Mouse (Mus musculus): Measurements from ENCODE around the gene Ncapd2. TPM values are rescaled to one million over a fixed set of nuclear protein-coding genes. Genes with fewer than 3 reads are reported as not detected.

Ncapd2 gene
- polyA plus RNA-seq, 1 experiment from 2014 or later, result 39.4 TPM

GRCm38 (mm10) chr6:125175469-125175868 lies 16.0 kb downstream of the Ncapd2 start:
- Histone ChIP-seq H3K4me3 (ENCODE audit: low read depth, low read length) (no peak overlapping the region), H3K9me3 (replicated peaks; ENCODE audit: control insufficient read depth, low read length, poor library complexity, severe bottlenecking) (no peaks in the 10 kb centered on the region), H3K4me1 (ENCODE audit: control insufficient read depth, insufficient read depth, low read length) (no peaks in the 10 kb centered on the region), H3K27me3 (ENCODE audit: control insufficient read depth, insufficient read depth, low read depth, low read length) (no peaks in the 10 kb centered on the region), H3K36me3 (ENCODE audit: control insufficient read depth, insufficient read depth, low read length) (peaks cover 70% of the 10 kb centered on the region), H3K27ac (ENCODE audit: low read length) (no peak overlapping the region), H3K9ac (ENCODE audit: low read depth, low read length) (no peak overlapping the region), H3K4me2 (ENCODE audit: low read length) (no peak overlapping the region)
- WGBS, result 92% methylated on average over 5 of the region's 5 CpGs
- no peak for ATAC-seq

- ATAC-seq, result no peak
- no peak overlapping the region for H3K9ac ChIP-seq (ENCODE audit: low read depth, low read length)
- no peaks in the 10 kb centered on the region for H3K27me3 ChIP-seq (ENCODE audit: control insufficient read depth, insufficient read depth, low read depth, low read length)
- H3K27ac ChIP-seq (ENCODE audit: low read length), result no peak overlapping the region
- no peaks in the 10 kb centered on the region for H3K9me3 ChIP-seq (replicated peaks; ENCODE audit: control insufficient read depth, low read length, poor library complexity, severe bottlenecking)
- no peak overlapping the region for H3K4me2 ChIP-seq (ENCODE audit: low read length)
- no peak overlapping the region for H3K4me3 ChIP-seq (ENCODE audit: low read depth, low read length)
- H3K4me1 ChIP-seq (ENCODE audit: control insufficient read depth, insufficient read depth, low read length), result no peaks in the 10 kb centered on the region
- peaks cover 69% of the 10 kb centered on the region for H3K36me3 ChIP-seq (ENCODE audit: control insufficient read depth, insufficient read depth, low read length)
- 97% methylated on average over 7 of the region's 7 CpGs for WGBS
These were observed 18.2 kb downstream of the Ncapd2 start for GRCm38 (mm10) chr6:125173256-125173655.

- no peaks in the 10 kb centered on the region for H3K9me3 ChIP-seq (replicated peaks; ENCODE audit: control insufficient read depth, low read length, poor library complexity, severe bottlenecking)
- no peak overlapping the region for H3K27ac ChIP-seq (ENCODE audit: low read length)
- no peak overlapping the region for H3K4me3 ChIP-seq (ENCODE audit: low read depth, low read length)
- no peak overlapping the region for H3K9ac ChIP-seq (ENCODE audit: low read depth, low read length)
- ATAC-seq, result no peak
- 92% methylated on average over 2 of the region's 2 CpGs for WGBS
- H3K36me3 ChIP-seq (ENCODE audit: control insufficient read depth, insufficient read depth, low read length), result peaks cover 64% of the 10 kb centered on the region
- no peak overlapping the region for H3K4me2 ChIP-seq (ENCODE audit: low read length)
- no peaks in the 10 kb centered on the region for H3K27me3 ChIP-seq (ENCODE audit: control insufficient read depth, insufficient read depth, low read depth, low read length)
- no peaks in the 10 kb centered on the region; the same call in 1 of the 2 replicates for H3K4me1 ChIP-seq (ENCODE audit: control insufficient read depth, insufficient read depth, low read length)
These were observed 19.0 kb downstream of the Ncapd2 start for GRCm38 (mm10) chr6:125172474-125172873.

- H3K9ac ChIP-seq (ENCODE audit: low read depth, low read length), result no peak overlapping the region
- no peaks in the 10 kb centered on the region for H3K9me3 ChIP-seq (replicated peaks; ENCODE audit: control insufficient read depth, low read length, poor library complexity, severe bottlenecking)
- ATAC-seq, result no peak
- peaks cover 16% of the 10 kb centered on the region for H3K4me1 ChIP-seq (ENCODE audit: control insufficient read depth, insufficient read depth, low read length)
- WGBS, result 86% methylated on average over 6 of the region's 6 CpGs
- no peak overlapping the region for H3K4me2 ChIP-seq (ENCODE audit: low read length)
- no peak overlapping the region for H3K27ac ChIP-seq (ENCODE audit: low read length)
- H3K36me3 ChIP-seq (ENCODE audit: control insufficient read depth, insufficient read depth, low read length), result peaks cover 46% of the 10 kb centered on the region
- H3K27me3 ChIP-seq (ENCODE audit: control insufficient read depth, insufficient read depth, low read depth, low read length), result no peaks in the 10 kb centered on the region
- no peak overlapping the region for H3K4me3 ChIP-seq (ENCODE audit: low read depth, low read length)
These were observed 21.3 kb downstream of the Ncapd2 start for GRCm38 (mm10) chr6:125170194-125170593.

- 89% methylated on average over 14 of the region's 14 CpGs for WGBS
- Histone ChIP-seq H3K27me3 (ENCODE audit: control insufficient read depth, insufficient read depth, low read depth, low read length) (no peaks in the 10 kb centered on the region), H3K36me3 (ENCODE audit: control insufficient read depth, insufficient read depth, low read length) (peaks cover 34% of the 10 kb centered on the region), H3K9ac (ENCODE audit: low read depth, low read length) (no peak overlapping the region), H3K27ac (ENCODE audit: low read length) (no peak overlapping the region), H3K4me1 (ENCODE audit: control insufficient read depth, insufficient read depth, low read length) (peaks cover 26% of the 10 kb centered on the region), H3K9me3 (replicated peaks; ENCODE audit: control insufficient read depth, low read length, poor library complexity, severe bottlenecking) (no peaks in the 10 kb centered on the region), H3K4me3 (ENCODE audit: low read depth, low read length) (no peak overlapping the region), H3K4me2 (ENCODE audit: low read length) (no peak overlapping the region)
- no peak for ATAC-seq
These were observed 23.4 kb downstream of the Ncapd2 start for GRCm38 (mm10) chr6:125168086-125168485.

- H3K36me3 ChIP-seq (ENCODE audit: control insufficient read depth, insufficient read depth, low read length), result peaks cover 25% of the 10 kb centered on the region
- H3K27ac ChIP-seq (ENCODE audit: low read length), result peak overlapping the region; percentile 94
- peak overlapping the region; percentile 83 for H3K4me2 ChIP-seq (ENCODE audit: low read length)
- no peaks in the 10 kb centered on the region for H3K27me3 ChIP-seq (ENCODE audit: control insufficient read depth, insufficient read depth, low read depth, low read length)
- 14% methylated on average over 10 of the region's 10 CpGs for WGBS
- H3K4me3 ChIP-seq (ENCODE audit: low read depth, low read length), result no peak overlapping the region; the same call in 1 of the 2 replicates
- peaks cover 26% of the 10 kb centered on the region for H3K4me1 ChIP-seq (ENCODE audit: control insufficient read depth, insufficient read depth, low read length)
- no peaks in the 10 kb centered on the region for H3K9me3 ChIP-seq (replicated peaks; ENCODE audit: control insufficient read depth, low read length, poor library complexity, severe bottlenecking)
- ATAC-seq, result no peak
- peak overlapping the region; percentile 89 for H3K9ac ChIP-seq (ENCODE audit: low read depth, low read length)
These were observed 24.4 kb downstream of the Ncapd2 start for GRCm38 (mm10) chr6:125166861-125167650.

- no peaks in the 10 kb centered on the region for H3K27me3 ChIP-seq (ENCODE audit: control insufficient read depth, insufficient read depth, low read depth, low read length)
- peak within 1 kb of the TSS; percentile 94 for H3K27ac ChIP-seq (ENCODE audit: low read length)
- H3K9me3 ChIP-seq (replicated peaks; ENCODE audit: control insufficient read depth, low read length, poor library complexity, severe bottlenecking), result no peaks in the 10 kb centered on the region
- peaks cover 22% of the 10 kb centered on the region for H3K36me3 ChIP-seq (ENCODE audit: control insufficient read depth, insufficient read depth, low read length)
- WGBS, result 1% methylated on average over 18 of the region's 18 CpGs
- H3K9ac ChIP-seq (ENCODE audit: low read depth, low read length), result peak within 1 kb of the TSS; percentile 89
- H3K4me1 ChIP-seq (ENCODE audit: control insufficient read depth, insufficient read depth, low read length), result peaks cover 26% of the 10 kb centered on the region
- ATAC-seq, result peak; percentile 19
- H3K4me3 ChIP-seq (ENCODE audit: low read depth, low read length), result peak within 1 kb of the TSS; percentile 73
- H3K4me2 ChIP-seq (ENCODE audit: low read length), result peak within 1 kb of the TSS; percentile 83
These were observed 25.3 kb downstream of the Ncapd2 start, which contains the start of gene Gapdh for GRCm38 (mm10) chr6:125166051-125166751. TSS of gene Gapdh (minus strand) at chr6:125166467.

GRCm38 (mm10) chr6:125165328-125165891 lies 26.1 kb downstream of the Ncapd2 start:
- peak overlapping the region; percentile 89 for H3K9ac ChIP-seq (ENCODE audit: low read depth, low read length)
- peak overlapping the region; percentile 73 for H3K4me3 ChIP-seq (ENCODE audit: low read depth, low read length)
- peak overlapping the region; percentile 83 for H3K4me2 ChIP-seq (ENCODE audit: low read length)
- WGBS, result under 1% methylated on average over 36 of the region's 36 CpGs
- peaks cover 24% of the 10 kb centered on the region for H3K36me3 ChIP-seq (ENCODE audit: control insufficient read depth, insufficient read depth, low read length)
- ATAC-seq, result peak; percentile 90
- no peaks in the 10 kb centered on the region for H3K9me3 ChIP-seq (replicated peaks; ENCODE audit: control insufficient read depth, low read length, poor library complexity, severe bottlenecking)
- H3K27ac ChIP-seq (ENCODE audit: low read length), result peak overlapping the region; percentile 94
- peaks cover 26% of the 10 kb centered on the region for H3K4me1 ChIP-seq (ENCODE audit: control insufficient read depth, insufficient read depth, low read length)
- H3K27me3 ChIP-seq (ENCODE audit: control insufficient read depth, insufficient read depth, low read depth, low read length), result no peaks in the 10 kb centered on the region
